Mouse (Mus musculus) lung, embryonic 15.5 days (tissue): ENCODE measurements around the gene Iyd. TPM values are rescaled to one million over a fixed set of nuclear protein-coding genes. Genes with fewer than 3 reads are reported as not detected.

Source experiments
- ATAC-seq: fragments of 200-750 bp; cut with Nextera tagmentation; 2 replicates; pipeline ENCODE4 v1.8.0; 2017; ENCODE audit warnings: moderate number of reproducible peaks, borderline replicate concordance; ENCODE audit not compliant: low FRiP score, low TSS enrichment; ENCODE audit errors: extremely low read depth
- H3K27ac ChIP-seq: fragments of 300-500 bp; sonication (generic); 2 replicates; pipeline ENCODE4 v1.5.1; 2015; ENCODE audit warnings: moderate library complexity, mild to moderate bottlenecking, inconsistent platforms
- H3K27me3 ChIP-seq: fragments of 300-500 bp; sonication (generic); 2 replicates; pipeline ENCODE4 v1.6.1; 2015; ENCODE audit warnings: inconsistent platforms
- H3K36me3 ChIP-seq: fragments of 300-500 bp; sonication (generic); 2 replicates; pipeline ENCODE4 v1.6.1; 2015; ENCODE audit warnings: inconsistent platforms
- H3K4me1 ChIP-seq: fragments of 300-500 bp; sonication (generic); 2 replicates; pipeline ENCODE4 v1.6.1; 2015; ENCODE audit warnings: inconsistent platforms
- H3K4me2 ChIP-seq: fragments of 300-500 bp; sonication (generic); 2 replicates; pipeline ENCODE4 v1.6.1; 2015; ENCODE audit warnings: inconsistent platforms, mild to moderate bottlenecking, moderate library complexity
- H3K4me3 ChIP-seq: fragments of 300-500 bp; sonication (generic); 2 replicates; pipeline ENCODE4 v1.5.1; 2015; ENCODE audit warnings: mild to moderate bottlenecking, inconsistent platforms
- H3K9ac ChIP-seq: fragments of 300-500 bp; sonication (generic); 2 replicates; pipeline ENCODE4 v1.6.1; 2015; ENCODE audit warnings: inconsistent platforms
- H3K9me3 ChIP-seq: fragments of 300-500 bp; sonication (generic); 2 replicates; pipeline ENCODE4 v1.6.1; 2016; ENCODE audit warnings: inconsistent platforms
- WGBS: fragments of 180-500 bp; shearing (Covaris S2); methylation state at CpG from one replicate; pipeline ENCODE4 v1.1.7; 2015; 5-methylcytosine and 5-hydroxymethylcytosine counted together
- polyA plus RNA-seq: library from polyadenylated mRNA; unstranded; fragments of >200 nt; fragmentation: Nextera tagmentation; extraction: Ambion mirVana; gene quantifications from 2 replicates; pipeline ENCODE4 v1.2.1, GENCODE M21; 2015

Iyd gene
- polyA plus RNA-seq, 1 experiment from 2014 or later = 2.2 TPM

GRCm38 (mm10) chr10:3556538-3556937 is 16.5 kb downstream of the Iyd start:
- H3K27ac ChIP-seq = no peak overlapping the region
- peak; percentile 67; the same call in 1 of the 2 replicates for ATAC-seq
- H3K4me1 ChIP-seq = no peaks in the 10 kb centered on the region
- H3K9me3 ChIP-seq = no peaks in the 10 kb centered on the region
- no peak overlapping the region for H3K4me3 ChIP-seq
- H3K27me3 ChIP-seq = no peaks in the 10 kb centered on the region
- H3K36me3 ChIP-seq = no peaks in the 10 kb centered on the region
- H3K4me2 ChIP-seq = no peak overlapping the region
- WGBS = 50% methylated on average over 3 of the region's 3 CpGs
- no peak overlapping the region for H3K9ac ChIP-seq

- Histone ChIP-seq H3K4me2 (no peak overlapping the region), H3K9ac (no peak overlapping the region), H3K27me3 (no peaks in the 10 kb centered on the region), H3K27ac (no peak overlapping the region), H3K4me3 (no peak overlapping the region), H3K9me3 (no peaks in the 10 kb centered on the region), H3K4me1 (no peaks in the 10 kb centered on the region), H3K36me3 (no peaks in the 10 kb centered on the region)
- no peak for ATAC-seq
- 97% methylated on average over 1 of the region's 1 CpGs for WGBS
Measured at GRCm38 (mm10) chr10:3559136-3559535, 19.1 kb downstream of the Iyd start.

GRCm38 (mm10) chr10:3562165-3562564 is 22.1 kb downstream of the Iyd start:
- no peak overlapping the region for H3K4me2 ChIP-seq
- H3K27me3 ChIP-seq = no peaks in the 10 kb centered on the region
- no peak overlapping the region for H3K27ac ChIP-seq
- H3K36me3 ChIP-seq = no peaks in the 10 kb centered on the region
- H3K4me3 ChIP-seq = no peak overlapping the region
- no peaks in the 10 kb centered on the region for H3K4me1 ChIP-seq
- no peak for ATAC-seq
- H3K9me3 ChIP-seq = no peaks in the 10 kb centered on the region
- no peak overlapping the region for H3K9ac ChIP-seq

GRCm38 (mm10) chr10:3565126-3565525 is 25.1 kb downstream of the Iyd start:
- H3K4me2 ChIP-seq = no peak overlapping the region
- H3K9ac ChIP-seq = no peak overlapping the region
- no peak overlapping the region for H3K4me3 ChIP-seq
- no peak overlapping the region for H3K27ac ChIP-seq
- WGBS = 36% methylated on average over 4 of the region's 4 CpGs
- no peaks in the 10 kb centered on the region for H3K36me3 ChIP-seq
- H3K27me3 ChIP-seq = no peaks in the 10 kb centered on the region
- H3K9me3 ChIP-seq = no peaks in the 10 kb centered on the region
- no peaks in the 10 kb centered on the region for H3K4me1 ChIP-seq
- no peak for ATAC-seq

- Histone ChIP-seq H3K9me3 (no peaks in the 10 kb centered on the region), H3K9ac (no peak overlapping the region), H3K4me3 (no peak overlapping the region), H3K36me3 (no peaks in the 10 kb centered on the region), H3K4me2 (no peak overlapping the region), H3K27me3 (no peaks in the 10 kb centered on the region), H3K4me1 (no peaks in the 10 kb centered on the region), H3K27ac (no peak overlapping the region)
- ATAC-seq = no peak
- WGBS = 66% methylated on average over 6 of the region's 6 CpGs
Measured at GRCm38 (mm10) chr10:3567821-3568220, 27.8 kb downstream of the Iyd start.

GRCm38 (mm10) chr10:3572723-3573649 is 32.9 kb downstream of the Iyd start:
- H3K4me1 ChIP-seq = no peaks in the 10 kb centered on the region
- WGBS = 51% methylated on average over 10 of the region's 10 CpGs
- H3K4me3 ChIP-seq = no peak overlapping the region
- H3K4me2 ChIP-seq = no peak overlapping the region
- no peak overlapping the region for H3K9ac ChIP-seq
- no peaks in the 10 kb centered on the region for H3K36me3 ChIP-seq
- ATAC-seq = peak; percentile 87
- H3K27ac ChIP-seq = no peak overlapping the region
- no peaks in the 10 kb centered on the region for H3K9me3 ChIP-seq
- no peaks in the 10 kb centered on the region for H3K27me3 ChIP-seq

GRCm38 (mm10) chr10:3573905-3574500 is 34.0 kb downstream of the Iyd start:
- peak; percentile 56 for ATAC-seq
- Histone ChIP-seq H3K4me3 (no peak overlapping the region), H3K4me2 (no peak overlapping the region), H3K36me3 (no peaks in the 10 kb centered on the region), H3K27ac (no peak overlapping the region), H3K27me3 (no peaks in the 10 kb centered on the region), H3K9ac (no peak overlapping the region), H3K9me3 (no peaks in the 10 kb centered on the region), H3K4me1 (no peaks in the 10 kb centered on the region)
- WGBS = 73% methylated on average over 4 of the region's 4 CpGs

GRCm38 (mm10) chr10:3590632-3591031 is 50.6 kb downstream of the Iyd start:
- Histone ChIP-seq H3K4me3 (no peak overlapping the region), H3K27me3 (no peaks in the 10 kb centered on the region), H3K36me3 (no peaks in the 10 kb centered on the region), H3K4me1 (0 out of 2 replicates have a peak, but pooled peaks cover 6% of the 10 kb centered on the region), H3K9me3 (no peaks in the 10 kb centered on the region), H3K4me2 (no peak overlapping the region), H3K27ac (no peak overlapping the region), H3K9ac (no peak overlapping the region)
- ATAC-seq = no peak
- 60% methylated on average over 3 of the region's 3 CpGs for WGBS

- Histone ChIP-seq H3K27me3 (no peaks in the 10 kb centered on the region), H3K4me3 (no peak overlapping the region), H3K9me3 (no peaks in the 10 kb centered on the region), H3K4me1 (0 out of 2 replicates have a peak, but pooled peaks cover 6% of the 10 kb centered on the region), H3K4me2 (no peak overlapping the region), H3K27ac (no peak overlapping the region), H3K36me3 (no peaks in the 10 kb centered on the region), H3K9ac (no peak overlapping the region)
- 52% methylated on average over 3 of the region's 3 CpGs for WGBS
- ATAC-seq = 0 out of 2 replicates have a peak, but pooled peaks have one; percentile 35
Measured at GRCm38 (mm10) chr10:3591790-3592189, 51.8 kb downstream of the Iyd start.

- Histone ChIP-seq H3K36me3 (no peaks in the 10 kb centered on the region), H3K27me3 (no peaks in the 10 kb centered on the region), H3K4me2 (no peak overlapping the region), H3K27ac (no peak overlapping the region), H3K4me1 (0 out of 2 replicates have a peak, but pooled peaks cover 3% of the 10 kb centered on the region), H3K4me3 (no peak overlapping the region), H3K9me3 (no peaks in the 10 kb centered on the region), H3K9ac (no peak overlapping the region)
- no peak for ATAC-seq
- WGBS = 48% methylated on average over 2 of the region's 2 CpGs
Measured at GRCm38 (mm10) chr10:3596697-3597096, 56.7 kb downstream of the Iyd start.

- Histone ChIP-seq H3K4me1 (no peaks in the 10 kb centered on the region), H3K4me2 (no peak overlapping the region), H3K9ac (no peak overlapping the region), H3K36me3 (no peaks in the 10 kb centered on the region), H3K27ac (no peak overlapping the region), H3K4me3 (no peak overlapping the region), H3K9me3 (no peaks in the 10 kb centered on the region), H3K27me3 (no peaks in the 10 kb centered on the region)
- no peak for ATAC-seq
- WGBS = 76% methylated on average over 3 of the region's 3 CpGs
Measured at GRCm38 (mm10) chr10:3597760-3598159, 57.7 kb downstream of the Iyd start.
